Mouse (Mus musculus) MEL (cell line): ENCODE data around the gene Spast. TPM values are rescaled to one million over a fixed set of nuclear protein-coding genes. Genes with fewer than 3 reads are reported as not detected.
"Not testable (repeated sequence)": the region's sequence is repeated elsewhere in the genome, so short reads cannot be mapped to it uniquely, and the experiment has no call there.

Experiments
- DNase-seq: peaks from one replicate; pipeline ENCODE4 v3.0.0; 2011; ENCODE audit warnings: low read depth, low spot score
- H3K27ac ChIP-seq: 2 replicates; pipeline ENCODE4 v1.5.1; 2012; ENCODE audit warnings: low read depth, mild to moderate bottlenecking, control low read depth, low read length, moderate library complexity; ENCODE audit not compliant: control insufficient read depth
- H3K27me3 ChIP-seq, 2 experiments: fragments of 150-350 bp in 1 of 2; sonication (generic) in 1 of 2; 2 replicates each; pipeline ENCODE4 v1.6.1; 2012; ENCODE audit warnings: low read length in 2 of 2, mild to moderate bottlenecking in 2 of 2, improper control_type of control experiment in 1 of 2, moderate library complexity in 1 of 2; ENCODE audit not compliant: insufficient read depth in 2 of 2, control insufficient read depth in 1 of 2
- H3K36me3 ChIP-seq, 2 experiments: 2 replicates each; pipeline ENCODE4 v1.6.1; 2012 to 2014; ENCODE audit warnings: low read length in 2 of 2, improper control_type of control experiment in 1 of 2, inconsistent platforms in 1 of 2, mild to moderate bottlenecking in 1 of 2; ENCODE audit not compliant: insufficient read depth in 2 of 2, control insufficient read depth in 1 of 2
- H3K4me1 ChIP-seq, 2 experiments: fragments of 150-350 bp in 1 of 2; sonication (generic) in 1 of 2; 2 replicates each; pipeline ENCODE4 v1.6.1; 2012; ENCODE audit warnings: low read length in 2 of 2, improper control_type of control experiment in 1 of 2, mild to moderate bottlenecking in 1 of 2; ENCODE audit not compliant: insufficient read depth in 2 of 2, control insufficient read depth in 1 of 2
- H3K4me3 ChIP-seq, 2 experiments: fragments of 150-350 bp in 1 of 2; sonication (generic) in 1 of 2; 2 replicates each; pipeline ENCODE4 v1.5.1; 2012; ENCODE audit warnings: low read depth in 2 of 2, low read length in 2 of 2, mild to moderate bottlenecking in 2 of 2, moderate library complexity in 2 of 2, control low read depth in 1 of 2, improper control_type of control experiment in 1 of 2; ENCODE audit not compliant: control insufficient read depth in 1 of 2, insufficient read depth in 1 of 2
- H3K79me2 ChIP-seq: 2 replicates; pipeline ENCODE4 v1.6.1; 2012; ENCODE audit warnings: mild to moderate bottlenecking, low read length, moderate library complexity; ENCODE audit not compliant: control insufficient read depth, poor library complexity, insufficient read depth
- H3K9ac ChIP-seq: 2 replicates; pipeline ENCODE4 v1.6.1; 2012; ENCODE audit warnings: low read depth, mild to moderate bottlenecking, control low read depth, low read length, moderate library complexity; ENCODE audit not compliant: control insufficient read depth, poor library complexity, severe bottlenecking
- H3K9me3 ChIP-seq: fragments of 150-350 bp; sonication (generic); replicated peaks from 2 replicates; pipeline ENCODE4 v1.6.1; 2012; ENCODE audit warnings: mild to moderate bottlenecking, low read length, improper control_type of control experiment, moderate library complexity; ENCODE audit not compliant: insufficient read depth
- CTCF ChIP-seq, 3 experiments: IDR thresholded peaks in 2 of 3; conservative IDR thresholded peaks in 1 of 3; 2 replicates each; pipeline ENCODE4 v1.5.1; 2011 to 2012; ENCODE audit warnings: low read length in 3 of 3, low read depth in 2 of 3, mild to moderate bottlenecking in 2 of 3, improper control_type of control experiment in 1 of 3, inconsistent platforms in 1 of 3, mixed read lengths in 1 of 3, moderate library complexity in 1 of 3; ENCODE audit not compliant: control insufficient read depth in 1 of 3, insufficient read depth in 1 of 3, poor library complexity in 1 of 3, severe bottlenecking in 1 of 3
- EP300 ChIP-seq, 2 experiments: IDR thresholded peaks; 2 replicates each; pipeline ENCODE4 v1.6.1; 2011; ENCODE audit warnings: improper control_type of control experiment in 2 of 2, low read length in 2 of 2, low read depth in 1 of 2, mild to moderate bottlenecking in 1 of 2
- HCFC1 ChIP-seq: IDR thresholded peaks from 2 replicates; pipeline ENCODE4 v1.6.1; 2012; ENCODE audit warnings: low read depth, mild to moderate bottlenecking, inconsistent platforms, low read length, improper control_type of control experiment, moderate library complexity
- KAT2A ChIP-seq: conservative IDR thresholded peaks from 2 replicates; pipeline ENCODE4 v1.6.1; 2012; ENCODE audit warnings: low read depth, low read length, improper control_type of control experiment, inconsistent platforms
- MAZ ChIP-seq: IDR thresholded peaks from 2 replicates; pipeline ENCODE4 v1.6.1; 2012; ENCODE audit warnings: low read depth, mild to moderate bottlenecking, inconsistent platforms, low read length, improper control_type of control experiment
- MXI1 ChIP-seq: IDR thresholded peaks from 2 replicates; pipeline ENCODE4 v1.6.1; 2011; ENCODE audit warnings: mild to moderate bottlenecking, low read depth, low read length, improper control_type of control experiment
- NELFE ChIP-seq: IDR thresholded peaks from 2 replicates; pipeline ENCODE4 v1.6.1; 2011; ENCODE audit warnings: low read depth, low read length, improper control_type of control experiment
- POLR2A ChIP-seq, 2 experiments: IDR thresholded peaks; 2 replicates each; pipeline ENCODE4 v1.6.1; 2011 to 2012; ENCODE audit warnings: low read length in 2 of 2, mild to moderate bottlenecking in 2 of 2, control low read depth in 1 of 2, improper control_type of control experiment in 1 of 2, low read depth in 1 of 2, moderate library complexity in 1 of 2; ENCODE audit not compliant: control insufficient read depth in 1 of 2, insufficient read depth in 1 of 2, poor library complexity in 1 of 2
- POLR2AphosphoS5 ChIP-seq: IDR thresholded peaks from 2 replicates; pipeline ENCODE4 v1.6.1; 2012; ENCODE audit warnings: low read depth, borderline replicate concordance, mild to moderate bottlenecking, inconsistent platforms, low read length, moderate library complexity, mixed read lengths
- RAD21 ChIP-seq: IDR thresholded peaks from 2 replicates; pipeline ENCODE4 v1.6.1; 2011; ENCODE audit warnings: mild to moderate bottlenecking, low read depth, low read length, improper control_type of control experiment
- SIN3A ChIP-seq: IDR thresholded peaks from 2 replicates; pipeline ENCODE4 v1.6.1; 2012; ENCODE audit warnings: low read length, improper control_type of control experiment, inconsistent platforms
- SMC3 ChIP-seq: IDR thresholded peaks from 2 replicates; pipeline ENCODE4 v1.6.1; 2011; ENCODE audit warnings: low read depth, low read length, improper control_type of control experiment
- USF1 ChIP-seq: IDR thresholded peaks from 2 replicates; pipeline ENCODE4 v1.6.1; 2014; ENCODE audit warnings: low read depth, mild to moderate bottlenecking, inconsistent platforms, low read length, improper control_type of control experiment, moderate library complexity
- ZC3H11A ChIP-seq: IDR thresholded peaks from 2 replicates; pipeline ENCODE4 v1.6.1; 2012; ENCODE audit warnings: low read depth, mild to moderate bottlenecking, inconsistent platforms, low read length, improper control_type of control experiment
- ZKSCAN1 ChIP-seq: IDR thresholded peaks from 2 replicates; pipeline ENCODE4 v1.6.1; 2012; ENCODE audit warnings: low read depth, mild to moderate bottlenecking, inconsistent platforms, low read length, improper control_type of control experiment, moderate library complexity
- ZNF384 ChIP-seq: IDR thresholded peaks from 2 replicates; pipeline ENCODE4 v1.6.1; 2012; ENCODE audit warnings: low read depth, mild to moderate bottlenecking, inconsistent platforms, low read length, improper control_type of control experiment
- polyA plus RNA-seq, 2 experiments: library from polyadenylated mRNA; stranded (reverse) in 1 of 2; unstranded in 1 of 2; fragments of >175 nt in 1 of 2; fragments of >200 nt in 1 of 2; gene quantifications; 2 replicates each; pipeline versions ENCODE4 v1.2.1 to v1.2.4; 2012; ENCODE audit warnings: low replicate concordance in 2 of 2, low read depth in 1 of 2; ENCODE audit not compliant: insufficient read length in 2 of 2, insufficient read depth in 1 of 2, missing spikeins in 1 of 2
- total RNA-seq: library from RNA; depleted of rRNA; stranded (reverse); fragments of 300-350 nt; gene quantifications from 2 replicates; pipeline ENCODE4 v1.2.3, GENCODE M21; 2012

Gene Spast
- total and polyA plus RNA-seq, 3 experiments, result 29.0 to 35.2 TPM; not detected in 1

DNA sequence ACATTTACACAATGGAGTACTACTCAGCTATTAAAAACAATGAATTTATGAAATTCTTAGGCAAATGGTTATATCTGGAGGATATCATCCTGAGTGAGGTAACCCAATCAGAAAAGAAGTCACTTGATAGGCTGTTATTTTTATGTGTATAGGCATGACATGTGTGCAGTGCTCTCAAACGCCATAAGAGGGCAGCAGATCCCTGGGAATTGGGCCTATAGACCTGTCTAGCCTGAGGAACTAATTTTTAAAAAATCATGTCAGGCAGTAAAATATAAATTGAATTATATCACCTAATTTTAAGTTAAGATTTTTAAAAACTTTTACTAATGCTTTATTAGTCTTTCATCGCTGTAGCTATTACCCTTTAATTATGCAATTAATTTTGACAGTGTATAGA, 10.6 kb upstream of the Spast start:
- H3K9ac ChIP-seq, H3K36me3 ChIP-seq, H3K4me3 ChIP-seq, H3K4me1 ChIP-seq, H3K27ac ChIP-seq, H3K9me3 ChIP-seq, H3K27me3 ChIP-seq, H3K79me2 ChIP-seq: not testable (repeated sequence)
- TF ChIP-seq ZNF384, result peak; percentile 58
- peak; percentile 60 to 81 (median 77) for TF ChIP-seq CTCF (IDR thresholded peaks at IDR 0.05 in 2 of 3, conservative IDR thresholded peaks at IDR 0.05 in 1 of 3; ENCODE audit: control insufficient read depth in 1 of 3, insufficient read depth in 1 of 3, low read depth in 2 of 3, low read length in 3 of 3, poor library complexity in 1 of 3, severe bottlenecking in 1 of 3)
- TF ChIP-seq ZC3H11A, result peak; percentile 59
- peak; percentile 88 for TF ChIP-seq RAD21
- TF ChIP-seq SMC3, result peak; percentile 63
- DNase-seq, result peak; percentile 86

DNA sequence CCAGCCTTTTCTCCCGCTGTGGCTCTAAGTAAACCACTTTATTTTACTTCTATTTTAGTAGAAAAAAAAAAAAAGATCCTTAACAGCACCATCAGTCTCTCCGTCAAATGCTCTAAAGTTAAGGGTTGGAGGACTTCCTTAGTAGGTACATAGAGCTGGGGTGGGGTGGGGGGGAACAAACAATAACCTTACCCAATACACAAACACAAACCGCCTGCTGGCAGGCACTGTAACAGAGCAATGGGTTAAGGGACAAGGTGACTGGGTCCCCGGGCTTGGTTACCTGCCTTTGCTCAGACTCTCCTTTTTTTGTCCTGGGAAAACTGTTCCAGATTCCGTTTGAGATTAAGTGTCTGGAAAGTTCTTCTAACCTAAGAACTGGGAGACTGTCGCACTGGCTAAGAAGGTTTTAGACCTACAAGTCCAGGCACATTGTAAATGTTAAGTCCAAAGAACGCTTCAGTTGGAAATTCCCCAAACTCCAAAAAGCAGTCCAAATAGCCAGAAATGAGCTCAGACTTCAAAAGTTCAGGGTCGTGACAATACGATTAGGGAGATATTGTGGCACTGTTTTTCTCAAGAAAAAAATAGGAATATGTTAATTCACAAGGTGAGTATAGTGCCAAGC, 7.6 kb upstream of the Spast start:
- TF ChIP-seq USF1, result no peak
- no peak for TF ChIP-seq KAT2A
- TF ChIP-seq MXI1, result no peak
- TF ChIP-seq ZKSCAN1, result no peak
- no peak for TF ChIP-seq NELFE
- TF ChIP-seq POLR2AphosphoS5, result no peak
- no peak for TF ChIP-seq SIN3A
- no peak for TF ChIP-seq HCFC1
- TF ChIP-seq POLR2A (IDR thresholded peaks at IDR 0.05; ENCODE audit: control insufficient read depth in 1 of 2, insufficient read depth in 1 of 2, low read depth in 1 of 2, low read length in 2 of 2, poor library complexity in 1 of 2), result no peak
- TF ChIP-seq EP300 (IDR thresholded peaks at IDR 0.05; ENCODE audit: low read depth in 1 of 2, low read length in 2 of 2), result no peak
- TF ChIP-seq MAZ, result no peak

More for the DNA sequence above, 7.6 kb upstream of the Spast start:
- Histone ChIP-seq H3K36me3 (no peaks in the 10 kb centered on the region; a peak in 1 of 4 replicates), H3K4me3 (no peak overlapping the region), H3K79me2 (no peaks in the 10 kb centered on the region), H3K27me3 (no peaks in the 10 kb centered on the region; a peak in 1 of 4 replicates), H3K4me1 (peaks cover 0 to 4% of the 10 kb centered on the region in 2 experiments; a peak in 1 of 4 replicates), H3K9ac (no peak overlapping the region), H3K9me3 (no peaks in the 10 kb centered on the region), H3K27ac (no peak overlapping the region)
- no peak for DNase-seq
